Mouse (Mus musculus) left cerebral cortex, postnatal 4 days (tissue): ENCODE results near the gene Emg1. TPM values are rescaled to one million over a fixed set of nuclear protein-coding genes. Genes with fewer than 3 reads are reported as not detected.

ENCODE experiments used
- DNase-seq: peaks from one replicate; pipeline ENCODE4 v3.0.0-alpha.2; 2022
- intact Hi-C: fragments of 180-260 bp; cut with DNase I; formaldehyde crosslinking; loops from one replicate; pipeline ENCODE4 v1.15.1; 2025
- total RNA-seq, 2 experiments: library from RNA; stranded (reverse); gene quantifications; 2 replicates each; pipeline ENCODE4 v1.2.3; 2021

Emg1 gene
- total RNA-seq, 2 experiments from 2014 or later, result 56.7 to 56.9 TPM

DNA sequence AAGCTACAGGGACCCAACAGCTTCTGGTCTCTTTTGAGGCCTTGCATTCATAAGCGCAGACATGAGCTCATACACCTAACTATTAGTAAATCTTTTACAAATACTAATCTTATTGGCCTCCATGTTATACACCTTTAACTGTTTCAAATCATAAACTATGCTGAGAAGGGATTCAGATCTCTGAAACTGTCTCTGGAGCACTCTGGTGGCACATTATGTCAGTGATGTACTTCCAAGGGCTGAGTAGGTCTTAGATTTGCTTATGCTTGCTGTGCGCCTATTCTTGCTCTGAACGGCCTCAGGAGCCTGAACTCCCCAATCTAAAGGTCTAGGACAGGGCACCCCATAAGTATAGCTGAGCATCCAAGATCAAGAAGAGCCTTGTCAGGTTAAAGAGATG lies 29.9 kb upstream of the Emg1 start:
- DNase-seq, result no peak
- intact Hi-C loops, result no loop called here

- intact Hi-C loops, result no loop called here
- DNase-seq, result peak; percentile 92
Observed at GRCm38 (mm10) chr6:124740888-124741761, 29.1 kb upstream of the Emg1 start, which contains the start of gene Grcc10. Gene Grcc10, minus strand, starts transcription at chr6:124741374.

GRCm38 (mm10) chr6:124740211-124740887 lies 28.4 kb upstream of the Emg1 start:
- intact Hi-C loops, result no loop called here
- DNase-seq, result peak; percentile 58

DNA sequence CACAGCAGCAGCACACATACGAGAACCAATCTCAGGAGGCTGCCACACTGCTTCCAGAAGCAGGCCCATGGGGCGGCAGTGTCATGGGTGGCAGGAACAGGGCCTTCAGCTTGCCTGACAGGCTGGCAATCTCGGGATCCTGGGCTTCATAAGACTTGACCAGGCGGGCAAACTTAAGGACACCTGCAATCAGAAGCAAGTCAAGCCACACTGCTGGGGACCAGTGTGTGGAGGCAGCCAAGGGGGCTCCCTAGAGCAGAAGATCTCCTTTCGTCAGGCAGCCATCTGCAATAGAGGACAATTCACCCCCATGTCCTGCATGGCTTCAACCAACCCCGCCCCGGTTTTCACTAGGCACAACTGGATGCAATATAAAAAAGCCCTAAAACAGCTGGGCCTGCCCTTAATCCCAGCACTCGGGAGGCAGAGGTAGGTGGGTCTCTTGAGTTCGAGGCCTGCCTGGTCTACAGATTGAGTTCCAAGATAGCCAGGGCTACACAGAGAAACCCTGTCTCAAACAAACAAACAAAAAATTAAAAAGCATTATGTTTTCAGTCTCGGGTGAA lies 27.3 kb upstream of the Emg1 start:
- intact Hi-C loops, result no loop called here
- no peak for DNase-seq

- intact Hi-C loops, result no loop called here
- no peak for DNase-seq
Observed at GRCm38 (mm10) chr6:124738511-124739023, 26.6 kb upstream of the Emg1 start, which contains the start of gene Ptpn6. Gene Ptpn6, minus strand, starts transcription at chr6:124738714.

- no peak for DNase-seq
- intact Hi-C loops, result no loop called here
Observed at GRCm38 (mm10) chr6:124737040-124737439, 25.1 kb upstream of the Emg1 start.

DNA sequence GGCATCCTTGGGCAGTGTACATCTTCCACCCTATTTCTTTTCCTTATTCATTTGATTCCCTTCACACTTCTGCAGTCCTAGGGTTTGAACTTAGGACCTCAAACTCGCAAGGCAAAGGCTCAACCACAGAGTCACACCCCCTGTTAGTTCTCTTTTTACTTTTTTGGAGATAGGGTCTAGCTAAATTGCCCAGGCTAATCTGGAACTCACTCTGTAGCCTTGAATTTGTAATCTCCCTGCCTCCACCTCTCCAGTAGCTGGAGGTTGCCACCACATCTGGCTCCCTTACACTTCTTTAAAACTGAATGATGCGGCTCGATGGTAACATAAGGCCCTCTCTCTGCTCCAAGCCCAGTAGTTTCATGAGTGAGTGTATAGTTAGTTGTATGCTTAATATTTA lies 22.4 kb upstream of the Emg1 start:
- intact Hi-C loops, result no loop called here
- no peak for DNase-seq

DNA sequence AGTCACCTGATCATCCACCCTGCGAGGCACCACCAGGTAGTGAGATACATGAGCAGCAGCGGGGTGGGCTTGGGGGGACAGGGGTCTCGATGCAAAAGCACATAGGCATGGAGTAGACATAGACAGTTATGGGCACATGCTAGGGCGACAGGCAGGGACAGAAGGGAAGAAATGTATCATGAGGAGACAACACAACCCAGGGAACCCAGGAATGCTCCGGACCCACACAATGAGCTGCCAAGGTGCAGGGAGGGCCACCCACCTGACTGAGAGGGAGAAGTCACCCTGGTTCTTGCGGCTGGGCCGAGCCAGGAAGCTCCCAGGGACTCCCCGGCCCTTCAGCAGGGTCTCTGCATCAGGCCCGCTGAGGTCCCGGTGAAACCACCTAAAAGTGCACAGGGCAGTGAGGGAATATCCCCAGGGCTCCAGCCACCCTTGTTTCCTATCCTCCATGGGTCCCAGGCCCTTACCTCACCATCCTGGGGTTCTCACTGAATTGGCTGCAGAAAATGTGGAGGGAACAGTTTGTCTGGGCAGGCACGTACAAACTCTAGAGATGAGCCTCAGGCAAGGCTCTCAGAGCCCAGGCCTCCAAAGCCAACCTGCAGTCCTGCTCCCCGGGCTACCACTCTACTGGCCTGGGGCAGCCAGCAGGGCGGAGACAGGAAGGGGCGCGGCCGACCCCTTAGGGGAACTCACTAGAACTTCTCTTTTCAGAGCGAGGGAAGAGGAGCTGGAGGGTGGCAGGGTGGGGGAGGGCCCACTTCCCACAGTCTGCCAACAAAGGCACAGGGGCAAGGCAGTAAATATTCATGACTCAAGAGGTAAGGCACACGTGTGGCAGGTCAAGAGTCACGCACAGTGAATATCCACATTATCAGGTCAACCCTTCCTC lies 20.7 kb upstream of the Emg1 start:
- intact Hi-C loops, result no loop called here
- DNase-seq, result no peak

DNA sequence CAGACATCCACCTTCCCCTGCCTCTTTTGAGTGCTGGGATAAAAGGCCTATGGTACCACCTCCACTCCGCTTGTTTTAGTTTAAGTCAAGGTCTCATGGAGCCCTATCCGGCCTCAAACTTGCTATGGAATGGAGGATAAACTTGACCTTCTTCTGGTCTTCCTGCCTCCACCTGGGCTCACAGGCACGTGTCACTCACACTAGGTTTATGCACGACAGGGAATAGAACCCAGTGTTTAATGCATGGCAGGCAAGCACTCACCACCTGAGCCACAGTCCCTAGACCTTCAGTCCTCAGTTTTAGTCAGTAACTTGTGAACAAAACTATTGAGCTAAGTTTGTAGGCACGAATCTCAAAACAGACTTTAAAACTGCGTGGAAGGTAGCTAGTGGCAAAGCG lies 19.1 kb upstream of the Emg1 start:
- DNase-seq, result no peak

GRCm38 (mm10) chr6:124729850-124730705 lies 18.1 kb upstream of the Emg1 start:
- DNase-seq, result no peak
- intact Hi-C loops, result no loop called here

More for the DNA sequence above, 19.1 kb upstream of the Emg1 start:
- intact Hi-C loops, result no loop called here

DNA sequence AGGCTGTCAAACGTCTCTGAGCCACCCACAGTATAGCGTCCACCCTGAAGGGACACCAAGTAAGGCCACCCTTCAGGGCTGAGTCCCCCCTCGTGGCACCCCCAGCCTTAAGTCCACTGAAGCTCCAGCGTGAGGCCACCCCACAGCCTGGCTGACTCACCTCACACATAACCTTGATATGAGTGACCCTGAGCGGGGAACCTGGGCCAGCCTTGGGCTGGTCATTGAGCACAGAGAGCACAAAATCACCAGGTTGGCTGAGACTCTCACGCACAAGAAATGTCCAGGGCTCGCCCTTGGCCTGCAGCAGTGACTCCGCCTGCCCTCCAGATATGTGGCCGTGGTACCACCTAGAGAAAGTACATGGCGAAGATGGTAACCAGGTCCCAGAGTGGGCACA lies 16.6 kb upstream of the Emg1 start:
- intact Hi-C loops, result no loop called here
- DNase-seq, result no peak

- intact Hi-C loops, result no loop called here
- no peak for DNase-seq
Observed at GRCm38 (mm10) chr6:124724472-124724871, 12.5 kb upstream of the Emg1 start.

GRCm38 (mm10) chr6:124723541-124723940 lies 11.6 kb upstream of the Emg1 start:
- intact Hi-C loops, result no loop called here
- DNase-seq, result no peak

DNA sequence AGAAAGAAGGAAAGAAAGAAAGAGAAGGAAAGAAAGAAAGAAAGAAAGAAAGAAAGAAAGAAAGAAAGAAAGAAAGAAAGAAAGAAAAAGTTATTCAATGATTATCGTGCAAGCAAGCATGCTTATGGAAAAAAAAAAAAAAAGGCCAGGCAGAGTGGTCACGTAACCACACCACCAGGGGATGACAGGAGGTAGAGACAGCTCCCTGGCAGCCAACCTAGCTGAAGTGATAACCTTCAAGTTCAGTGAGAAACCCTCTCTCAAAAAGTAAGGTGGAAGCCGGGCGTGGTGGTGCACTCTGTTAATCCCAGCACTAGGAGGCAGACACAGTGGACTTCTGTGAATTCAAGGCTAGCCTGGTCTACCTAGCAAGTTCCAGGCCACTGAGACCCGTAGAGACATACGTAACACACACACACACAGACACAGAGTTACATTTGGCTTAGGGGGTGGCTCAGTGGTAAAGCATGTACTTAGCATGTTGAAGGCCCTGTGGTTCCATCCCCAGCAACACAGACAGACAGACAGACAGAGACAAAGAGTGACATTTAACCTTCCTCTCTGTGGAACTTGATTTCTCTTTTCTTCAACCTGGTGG lies 11.0 kb upstream of the Emg1 start:
- intact Hi-C loops, result no loop called here

GRCm38 (mm10) chr6:124720904-124721303 lies 8.9 kb upstream of the Emg1 start:
- intact Hi-C loops, result no loop called here
- DNase-seq, result no peak

More for the DNA sequence above, 11.0 kb upstream of the Emg1 start:
- DNase-seq, result no peak

DNA sequence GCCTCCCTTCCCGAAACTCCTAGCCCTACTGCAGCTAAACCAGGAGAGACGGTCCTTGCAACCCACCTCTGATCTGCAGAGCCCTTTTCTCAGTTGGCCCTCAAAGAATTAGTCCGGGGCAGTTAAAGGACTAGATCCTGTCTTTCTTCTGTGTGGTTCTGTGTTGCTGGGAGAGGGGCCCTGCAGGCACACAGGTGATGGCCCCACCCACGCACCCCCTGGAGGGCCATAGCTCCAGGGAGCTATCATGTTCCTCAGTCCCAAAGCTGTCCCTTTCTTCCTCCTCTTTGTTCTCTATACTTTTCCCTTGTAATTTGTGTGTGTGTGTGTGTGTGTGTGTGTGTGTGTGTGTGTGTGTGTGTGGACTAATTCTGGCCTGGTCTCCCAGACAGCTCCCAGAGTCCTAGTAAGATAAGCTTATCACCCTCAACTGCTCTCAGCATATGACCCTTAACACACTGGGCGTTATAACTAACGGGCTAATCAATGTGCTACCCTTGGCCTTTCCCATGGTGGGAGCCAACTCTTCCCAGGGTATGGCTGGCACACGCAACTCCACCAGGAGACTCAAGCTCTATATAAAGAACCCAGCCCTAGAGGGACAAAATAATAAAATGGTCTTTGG lies 7.5 kb upstream of the Emg1 start:
- intact Hi-C loops, result no loop called here
- no peak for DNase-seq

- intact Hi-C loops, result no loop called here
- no peak for DNase-seq
Observed at GRCm38 (mm10) chr6:124718703-124719102, 6.7 kb upstream of the Emg1 start.

DNA sequence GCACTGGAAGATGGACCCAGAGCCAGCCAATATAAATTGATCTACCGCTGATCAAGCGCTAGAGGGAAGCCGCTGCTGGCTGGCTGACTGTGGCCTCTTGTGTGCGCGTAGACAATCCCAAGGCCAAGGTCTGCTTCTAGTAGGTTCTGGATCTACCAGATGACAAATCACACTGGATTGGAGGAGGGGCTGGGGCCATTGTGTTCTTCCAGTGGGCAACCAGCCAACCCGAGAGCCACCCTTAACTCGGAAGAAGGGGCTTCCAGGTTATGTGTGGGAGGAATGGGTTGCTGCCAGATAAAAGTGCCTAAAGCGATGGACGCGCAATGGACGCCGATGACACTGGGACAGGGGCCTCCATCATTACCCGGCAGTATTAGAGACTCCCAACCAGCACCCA lies 6.0 kb upstream of the Emg1 start:
- intact Hi-C loops, result no loop called here
- DNase-seq, result no peak
